Mouse (Mus musculus) lung, embryonic 14.5 days (tissue): ENCODE results near the gene Pla2g16. TPM values are rescaled to one million over a fixed set of nuclear protein-coding genes. Genes with fewer than 3 reads are reported as not detected.

ENCODE experiments used
- ATAC-seq: fragments of 200-750 bp; cut with Nextera tagmentation; 2 replicates; pipeline ENCODE4 v1.8.0; 2017; ENCODE audit warnings: mild to moderate bottlenecking, moderate TSS enrichment, moderate library complexity; ENCODE audit not compliant: insufficient read depth
- DNase-seq: peaks from one replicate; pipeline ENCODE4 v3.0.0-alpha.2; 2015
- H3K27ac ChIP-seq: fragments of 300-500 bp; sonication (generic); 2 replicates; pipeline ENCODE4 v1.5.1; 2014; ENCODE audit warnings: low read depth, mild to moderate bottlenecking, moderate library complexity
- H3K27me3 ChIP-seq: fragments of 300-500 bp; sonication (generic); 2 replicates; pipeline ENCODE4 v1.6.1; 2014; ENCODE audit warnings: low read length, control low read depth; ENCODE audit not compliant: insufficient read depth
- H3K36me3 ChIP-seq: fragments of 300-500 bp; sonication (generic); 2 replicates; pipeline ENCODE4 v1.6.1; 2014; ENCODE audit warnings: control low read depth; ENCODE audit not compliant: insufficient read depth
- H3K4me1 ChIP-seq: fragments of 300-500 bp; sonication (generic); 2 replicates; pipeline ENCODE4 v1.6.1; 2014; ENCODE audit warnings: antibody characterized with exemption, control low read depth; ENCODE audit not compliant: insufficient read depth
- H3K4me2 ChIP-seq: fragments of 300-500 bp; sonication (generic); 2 replicates; pipeline ENCODE4 v1.6.1; 2014; ENCODE audit warnings: mild to moderate bottlenecking
- H3K4me3 ChIP-seq: fragments of 300-500 bp; sonication (generic); 2 replicates; pipeline ENCODE4 v1.5.1; 2014; ENCODE audit warnings: low read depth, low read length
- H3K9ac ChIP-seq: fragments of 300-500 bp; sonication (generic); 2 replicates; pipeline ENCODE4 v1.6.1; 2014
- H3K9me3 ChIP-seq: fragments of 300-500 bp; sonication (generic); 2 replicates; pipeline ENCODE4 v1.6.1; 2016; ENCODE audit warnings: low read depth, low read length, control low read depth
- CTCF ChIP-seq: IDR thresholded peaks from 2 replicates; pipeline ENCODE4 v1.5.1; 2016; ENCODE audit warnings: antibody characterized with exemption, low read depth
- WGBS: fragments of 180-500 bp; shearing (Covaris S2); extraction: QIAGEN DNeasy Blood & Tissue Kit; methylation state at CpG from one replicate; pipeline ENCODE4 v1.1.7; 2014; 5-methylcytosine and 5-hydroxymethylcytosine counted together
- polyA plus RNA-seq: library from polyadenylated mRNA; unstranded; fragments of >200 nt; fragmentation: Nextera tagmentation; extraction: Ambion mirVana; gene quantifications from 2 replicates; pipeline ENCODE4 v1.2.1, GENCODE M21; 2014

Gene Pla2g16
- polyA plus RNA-seq, 1 experiment from 2014 or later = 10.4 TPM

GRCm38 (mm10) chr19:7601551-7601950, 44.3 kb downstream of the Pla2g16 start:
- 72% methylated on average over 4 of the region's 4 CpGs for WGBS
- no peak for TF ChIP-seq CTCF
- H3K4me1 ChIP-seq = peaks cover 5% of the 10 kb centered on the region

GRCm38 (mm10) chr19:7604107-7604506, 46.8 kb downstream of the Pla2g16 start:
- TF ChIP-seq CTCF = no peak
- Histone ChIP-seq H3K27me3 (0 out of 2 replicates have a peak, but pooled peaks cover 2% of the 10 kb centered on the region), H3K4me2 (no peak overlapping the region), H3K4me1 (peaks cover 15% of the 10 kb centered on the region), H3K4me3 (no peak overlapping the region), H3K27ac (no peak overlapping the region), H3K9ac (no peak overlapping the region), H3K9me3 (no peaks in the 10 kb centered on the region), H3K36me3 (no peaks in the 10 kb centered on the region)
- 89% methylated on average over 10 of the region's 10 CpGs for WGBS
- DNase-seq = no peak
- ATAC-seq = no peak

More at GRCm38 (mm10) chr19:7601551-7601950, 44.3 kb downstream of the Pla2g16 start:
- no peak overlapping the region for H3K4me3 ChIP-seq
- no peak overlapping the region for H3K9ac ChIP-seq
- DNase-seq (no peak), ATAC-seq (no peak)
- no peaks in the 10 kb centered on the region for H3K36me3 ChIP-seq
- no peaks in the 10 kb centered on the region for H3K9me3 ChIP-seq
- H3K27me3 ChIP-seq = no peaks in the 10 kb centered on the region
- H3K27ac ChIP-seq = no peak overlapping the region
- H3K4me2 ChIP-seq = no peak overlapping the region

- no peak overlapping the region for H3K27ac ChIP-seq
- peaks cover 15% of the 10 kb centered on the region for H3K4me1 ChIP-seq
- no peak for TF ChIP-seq CTCF
- no peaks in the 10 kb centered on the region for H3K36me3 ChIP-seq
- H3K4me2 ChIP-seq = no peak overlapping the region
- 0 out of 2 replicates have a peak, but pooled peaks cover 2% of the 10 kb centered on the region for H3K27me3 ChIP-seq
- no peaks in the 10 kb centered on the region for H3K9me3 ChIP-seq
- DNase-seq (no peak), ATAC-seq (no peak)
- no peak overlapping the region for H3K9ac ChIP-seq
- no peak overlapping the region for H3K4me3 ChIP-seq
These were observed 47.8 kb downstream of the Pla2g16 start for GRCm38 (mm10) chr19:7605013-7605412.

- 0 out of 2 replicates have a peak, but pooled peaks cover 2% of the 10 kb centered on the region for H3K27me3 ChIP-seq
- ATAC-seq (peak; percentile 72), DNase-seq (peak; percentile 73)
- 3% methylated on average over 15 of the region's 15 CpGs for WGBS
- peak overlapping the region; percentile 25; the same call in 1 of the 2 replicates for H3K9ac ChIP-seq
- peak overlapping the region; percentile 23 for H3K4me3 ChIP-seq
- peak overlapping the region; percentile 66 for H3K27ac ChIP-seq
- H3K36me3 ChIP-seq = no peaks in the 10 kb centered on the region
- TF ChIP-seq CTCF = peak; percentile 55
- H3K4me2 ChIP-seq = peak overlapping the region; percentile 68
- no peaks in the 10 kb centered on the region for H3K9me3 ChIP-seq
- H3K4me1 ChIP-seq = peaks cover 15% of the 10 kb centered on the region
These were observed 48.9 kb downstream of the Pla2g16 start for GRCm38 (mm10) chr19:7605930-7606783.

GRCm38 (mm10) chr19:7606801-7607689, 49.8 kb downstream of the Pla2g16 start, which contains the start of gene Lgals12:
Gene Lgals12, minus strand, starts transcription at chr19:7607193.
- Histone ChIP-seq H3K4me1 (peaks cover 15% of the 10 kb centered on the region), H3K27me3 (0 out of 2 replicates have a peak, but pooled peaks cover 2% of the 10 kb centered on the region), H3K4me3 (peak within 1 kb of the TSS; percentile 23), H3K9ac (peak within 1 kb of the TSS; percentile 25; the same call in 1 of the 2 replicates), H3K36me3 (no peaks in the 10 kb centered on the region), H3K4me2 (peak within 1 kb of the TSS; percentile 68), H3K9me3 (no peaks in the 10 kb centered on the region), H3K27ac (peak within 1 kb of the TSS; percentile 66)
- no peak for TF ChIP-seq CTCF
- ATAC-seq = peak; percentile 45; the same call in 1 of the 2 replicates
- peak; percentile 48 for DNase-seq
- WGBS = 6% methylated on average over 15 of the region's 15 CpGs

- Histone ChIP-seq H3K9ac (no peak overlapping the region), H3K9me3 (no peaks in the 10 kb centered on the region), H3K4me3 (no peak overlapping the region), H3K4me2 (0 out of 2 replicates have a peak overlapping the region, but pooled peaks have one; percentile 7), H3K36me3 (no peaks in the 10 kb centered on the region), H3K27ac (peak overlapping the region; percentile 66), H3K4me1 (peaks cover 18% of the 10 kb centered on the region), H3K27me3 (0 out of 2 replicates have a peak, but pooled peaks cover 6% of the 10 kb centered on the region)
- peak; percentile 53 for ATAC-seq
- no peak for DNase-seq
- TF ChIP-seq CTCF = no peak
- 59% methylated on average over 7 of the region's 7 CpGs for WGBS
These were observed 50.5 kb downstream of the Pla2g16 start for GRCm38 (mm10) chr19:7607690-7608201.
